Mouse (Mus musculus) layer of hippocampus, postnatal 10 days (tissue): ENCODE data around the gene Fa2h. TPM values are rescaled to one million over a fixed set of nuclear protein-coding genes. Genes with fewer than 3 reads are reported as not detected.

Experiments used
- DNase-seq, 2 experiments: peaks; one replicate each; pipeline ENCODE4 v3.0.0; 2021; ENCODE audit warnings: low spot score in 2 of 2
- long read RNA-seq: library from polyadenylated mRNA; stranded (forward); transcript quantifications from one replicate; pipeline ENCODE4 v2.0.0, GENCODE M21; 2023
- total RNA-seq, 2 experiments: library from RNA; stranded (reverse); gene quantifications; 2 replicates each; pipeline ENCODE4 v1.2.3; 2021

Fa2h gene
- 1 to 10 TPM; 5.3 to 5.8 TPM for total RNA-seq
- long read RNA-seq, partial matches to known transcripts: 0 of 4 reads
- long read RNA-seq, other reads (novel, unspliced or antisense): 0 of 4 reads

DNA sequence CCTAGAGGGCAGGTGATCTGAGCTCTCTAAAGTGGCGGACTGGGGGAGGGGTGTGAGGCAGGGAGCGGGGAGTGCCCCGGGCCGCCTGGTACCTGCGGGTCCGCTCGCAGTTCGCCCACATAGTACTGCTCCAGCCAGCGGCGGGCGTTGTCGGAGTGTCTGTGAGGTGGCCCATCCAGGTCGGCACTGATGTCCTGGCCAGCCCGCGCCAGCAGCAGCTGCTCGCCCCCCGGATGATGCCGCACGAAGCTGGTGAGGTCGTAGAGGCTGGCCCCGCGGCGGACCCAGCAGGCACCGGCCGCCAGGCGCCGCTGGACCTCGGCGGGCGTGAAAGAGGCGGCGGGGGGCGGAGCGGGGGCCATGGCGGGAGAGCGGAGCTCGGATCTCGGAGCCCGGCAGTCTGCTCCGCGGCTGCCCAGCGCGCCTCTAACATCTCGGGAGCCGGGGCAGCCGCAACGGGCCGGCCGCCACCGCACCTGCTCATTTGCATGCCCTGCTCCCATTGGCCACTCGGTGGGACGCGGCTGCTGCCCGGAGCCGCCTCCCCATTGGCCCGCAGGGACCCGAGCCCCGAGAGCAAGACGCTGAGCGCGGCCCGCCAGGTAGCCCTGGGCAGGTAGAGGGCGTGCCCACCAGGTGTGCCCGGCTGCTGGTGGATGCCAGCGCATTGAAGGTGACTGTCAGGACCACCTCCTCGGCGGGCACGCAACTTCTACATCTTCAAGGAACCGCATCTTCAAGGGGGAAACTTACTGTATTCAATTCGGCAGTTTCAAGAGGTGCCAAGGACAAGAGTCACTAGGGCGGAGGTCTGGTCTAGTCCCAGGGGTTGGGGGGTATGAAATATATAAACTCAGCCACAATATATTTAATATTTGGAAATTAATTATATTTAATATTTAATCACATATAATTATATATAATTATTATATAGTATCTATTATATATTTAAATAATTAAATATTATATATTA lies at the start of gene Fa2h:
Gene Fa2h, minus strand, starts transcription at position 434 of the 973 bp plus-strand sequence.
- DNase-seq: peak; percentile 47 to 65

DNA sequence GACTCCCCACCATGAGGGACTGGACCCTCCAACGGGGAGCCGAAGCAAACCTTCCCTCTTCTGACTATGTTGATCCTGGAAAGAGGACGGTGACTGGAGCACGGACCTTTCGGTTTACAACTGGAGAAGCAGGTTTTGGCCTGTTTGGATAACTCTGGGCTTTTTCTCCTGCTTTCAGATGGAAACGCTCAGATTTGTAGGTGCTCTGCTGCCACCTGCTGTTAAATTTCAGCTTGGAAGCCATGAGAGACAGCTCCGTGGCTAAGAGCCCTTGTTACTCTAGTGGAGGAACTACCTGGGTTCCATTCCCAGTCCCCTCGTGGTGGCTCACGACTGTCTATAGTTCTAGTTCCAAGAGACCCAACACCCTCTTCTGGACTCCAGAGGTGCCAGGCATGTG lies 45.6 kb upstream of the Fa2h start:
- peak; percentile 84 to 88 for DNase-seq

DNA sequence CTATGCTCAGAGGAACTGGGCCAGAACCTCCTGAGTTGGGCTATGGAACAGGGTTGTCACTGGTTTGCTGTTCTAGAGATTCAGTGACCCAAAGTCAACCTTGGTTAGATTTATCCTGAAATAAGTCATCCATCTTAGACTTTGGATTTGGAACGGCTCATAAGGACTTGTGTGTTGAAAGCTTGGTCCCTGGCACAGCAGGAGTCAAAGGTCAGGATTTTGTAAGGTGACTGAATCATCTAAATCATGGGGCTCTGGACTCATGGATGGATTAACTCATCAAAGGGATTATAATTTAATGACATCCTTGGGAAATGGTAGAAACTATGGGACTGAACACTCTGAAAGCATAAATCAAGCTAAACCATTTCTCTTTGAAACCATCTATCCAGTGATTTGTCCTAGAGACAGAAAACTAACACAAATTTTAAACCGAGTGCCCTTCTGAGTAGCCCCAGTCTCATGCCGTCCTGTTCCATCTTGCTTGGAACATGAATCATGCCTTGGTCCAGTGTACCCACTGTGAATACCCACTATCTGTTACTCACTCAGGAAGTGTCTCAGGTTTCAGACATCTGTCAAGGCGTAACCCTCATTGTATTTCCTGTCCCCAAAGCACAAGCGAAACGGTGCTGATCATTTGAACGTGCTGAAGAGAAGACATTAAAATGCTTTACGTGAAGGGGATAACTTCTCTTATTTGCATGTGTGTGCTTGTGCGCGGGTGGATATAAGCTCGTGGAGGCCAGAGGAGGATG lies 41.6 kb upstream of the Fa2h start:
- no peak for DNase-seq

GRCm38 (mm10) chr8:111424646-111425045 lies 31.0 kb upstream of the Fa2h start:
- peak; percentile 32 to 43 for DNase-seq

DNA sequence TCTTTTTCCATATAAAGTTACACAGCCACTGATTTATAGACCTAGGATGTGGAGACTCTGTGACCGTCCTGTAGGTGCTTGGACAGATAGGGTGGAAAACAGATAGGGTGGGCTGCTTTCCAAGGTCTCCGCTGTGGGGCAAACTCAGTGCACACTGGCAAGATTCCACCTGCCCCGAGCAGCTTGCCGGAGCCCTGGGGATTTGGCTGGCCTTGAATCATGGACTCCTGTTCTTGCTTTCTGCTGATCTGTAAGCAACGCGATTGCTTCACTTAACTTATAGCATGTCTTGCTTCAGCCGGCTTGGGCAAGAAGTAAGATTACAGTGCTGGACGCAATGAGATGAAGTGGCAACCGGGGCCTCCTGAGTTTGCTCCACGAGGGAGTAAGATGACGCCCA lies 30.6 kb upstream of the Fa2h start:
- DNase-seq: no peak

GRCm38 (mm10) chr8:111422614-111423013 lies 29.0 kb upstream of the Fa2h start:
- no peak for DNase-seq

GRCm38 (mm10) chr8:111419171-111419570 lies 25.5 kb upstream of the Fa2h start:
- DNase-seq: no peak

DNA sequence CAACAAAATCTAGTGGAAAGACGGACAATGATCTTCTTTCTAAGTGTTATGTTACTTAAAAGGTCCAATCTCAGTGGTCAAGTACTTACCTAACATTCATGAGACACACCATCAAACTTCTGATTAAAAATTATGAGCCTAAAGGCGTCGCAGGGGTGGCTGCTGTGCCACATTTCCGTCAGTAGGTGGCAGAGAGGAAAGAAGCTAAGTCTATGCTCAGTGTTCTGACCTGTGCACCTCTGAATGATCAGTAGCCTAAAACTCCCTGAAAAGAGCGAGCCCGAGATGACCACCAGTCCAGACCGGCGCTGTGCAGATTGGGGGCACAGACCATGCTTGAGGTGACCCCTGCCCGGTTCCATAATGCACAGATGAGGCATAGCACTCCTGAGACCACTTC lies 25.0 kb upstream of the Fa2h start:
- DNase-seq: peak in 1 of 2 experiments; percentile 19

GRCm38 (mm10) chr8:111417222-111417621 lies 23.6 kb upstream of the Fa2h start:
- DNase-seq: no peak

DNA sequence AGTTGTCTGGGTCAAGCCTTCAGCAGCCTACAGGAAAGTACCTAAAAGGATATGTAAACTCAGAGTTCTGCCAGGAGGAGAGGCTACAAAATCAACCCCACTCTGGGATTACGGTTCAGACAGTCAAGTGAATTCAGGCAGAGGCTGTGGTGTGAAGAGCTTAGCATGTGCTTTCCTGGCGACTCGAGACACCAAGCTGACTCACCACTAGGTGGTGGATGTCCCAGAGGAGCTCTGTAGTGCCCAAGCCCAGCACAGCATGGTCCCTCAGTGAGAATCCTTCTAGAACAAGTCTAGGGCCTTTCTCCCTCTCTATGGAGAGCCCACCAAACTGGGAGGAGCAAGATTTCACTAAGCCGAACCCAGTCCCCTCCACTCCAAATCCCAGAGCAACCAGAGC lies 9.8 kb upstream of the Fa2h start:
- no peak for DNase-seq

GRCm38 (mm10) chr8:111391268-111391667 lies 2.4 kb downstream of the Fa2h start:
- no peak for DNase-seq

- DNase-seq: no peak
Observed at GRCm38 (mm10) chr8:111390837-111391236, 2.8 kb downstream of the Fa2h start.

DNA sequence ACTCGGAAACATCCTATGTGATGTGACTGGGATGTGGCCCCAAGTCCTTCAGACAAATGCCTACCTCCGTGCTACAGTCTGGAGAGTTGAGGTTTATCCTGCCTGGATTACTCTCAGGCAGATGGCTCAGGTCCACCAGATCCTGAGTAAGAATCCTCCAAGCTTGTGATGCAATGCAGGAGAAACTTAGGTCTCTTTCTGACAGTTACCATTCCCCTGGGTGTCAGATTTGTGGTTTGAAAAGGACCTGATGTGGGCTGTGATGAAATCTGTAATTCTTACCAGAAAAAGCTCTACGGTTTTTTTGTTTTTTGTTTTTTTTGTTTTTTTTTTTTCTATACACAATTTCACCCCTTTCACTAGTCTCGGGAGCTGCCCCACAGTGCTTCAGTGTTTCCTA lies 4.0 kb downstream of the Fa2h start:
- no peak for DNase-seq

DNA sequence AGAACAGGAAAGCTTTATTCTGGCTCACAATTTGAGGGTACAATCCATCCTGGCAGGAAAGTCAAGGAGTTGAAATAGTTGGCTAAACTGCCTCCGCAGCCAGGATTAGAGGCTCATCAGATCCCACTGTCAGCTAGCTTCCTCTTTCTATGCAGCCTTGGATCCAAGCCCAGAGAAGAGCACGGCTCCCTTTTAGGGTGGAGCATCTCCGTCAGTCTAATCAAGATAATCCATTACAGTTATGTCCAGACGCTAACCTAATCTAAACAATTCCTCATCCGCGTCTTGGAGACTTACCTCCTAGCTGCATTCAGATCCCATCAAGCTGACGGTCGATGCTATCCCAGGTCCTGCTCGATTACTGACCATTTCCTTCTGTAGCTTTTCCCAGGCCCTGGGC lies 7.7 kb downstream of the Fa2h start:
- DNase-seq: no peak

- DNase-seq: no peak
Observed at GRCm38 (mm10) chr8:111384628-111385027, 9.0 kb downstream of the Fa2h start.

DNA sequence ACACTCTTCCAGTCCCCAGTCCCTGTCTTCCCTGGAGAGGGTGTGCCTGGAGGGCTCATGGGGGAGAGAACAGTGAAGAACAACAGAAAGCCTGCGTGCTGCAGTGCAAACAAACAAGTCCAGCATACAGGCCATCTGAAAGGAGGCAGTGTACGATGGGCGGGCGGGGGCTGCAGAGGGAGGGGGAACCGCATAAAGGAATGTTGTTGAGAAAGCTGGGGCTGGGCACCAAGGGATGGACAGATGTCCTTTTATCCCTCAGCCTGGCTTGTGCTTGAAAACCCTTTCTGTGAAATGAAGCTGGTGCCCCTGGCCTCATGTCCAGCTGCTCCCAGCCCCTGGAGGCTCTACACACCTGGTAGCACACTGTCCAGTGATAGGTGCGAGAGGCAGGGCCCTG lies 18.4 kb downstream of the Fa2h start:
- DNase-seq: peak in 1 of 2 experiments; percentile 17

DNA sequence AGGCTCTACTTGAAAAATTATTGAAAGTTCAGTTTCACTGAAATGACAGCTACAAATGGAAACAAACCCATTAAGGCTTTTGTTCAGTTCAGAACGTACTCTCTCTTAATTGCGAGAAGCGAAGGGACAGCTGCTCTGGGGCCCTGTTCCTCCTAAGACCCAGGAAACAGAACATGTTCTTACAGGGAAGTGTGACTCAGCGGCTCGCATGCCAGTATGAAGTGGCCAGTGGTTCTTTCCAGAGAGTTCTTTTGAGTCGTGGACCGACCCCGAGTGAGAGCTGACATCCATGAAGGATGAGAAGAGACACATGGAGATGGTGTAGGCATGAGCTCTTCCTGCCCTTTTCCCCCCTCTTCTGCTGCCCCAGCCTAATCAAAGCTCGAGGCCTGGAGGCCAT lies 23.9 kb downstream of the Fa2h start:
- no peak for DNase-seq

GRCm38 (mm10) chr8:111367350-111367749 lies 26.3 kb downstream of the Fa2h start:
- DNase-seq: no peak

- no peak for DNase-seq
Observed at GRCm38 (mm10) chr8:111366610-111367234, 26.9 kb downstream of the Fa2h start.

DNA sequence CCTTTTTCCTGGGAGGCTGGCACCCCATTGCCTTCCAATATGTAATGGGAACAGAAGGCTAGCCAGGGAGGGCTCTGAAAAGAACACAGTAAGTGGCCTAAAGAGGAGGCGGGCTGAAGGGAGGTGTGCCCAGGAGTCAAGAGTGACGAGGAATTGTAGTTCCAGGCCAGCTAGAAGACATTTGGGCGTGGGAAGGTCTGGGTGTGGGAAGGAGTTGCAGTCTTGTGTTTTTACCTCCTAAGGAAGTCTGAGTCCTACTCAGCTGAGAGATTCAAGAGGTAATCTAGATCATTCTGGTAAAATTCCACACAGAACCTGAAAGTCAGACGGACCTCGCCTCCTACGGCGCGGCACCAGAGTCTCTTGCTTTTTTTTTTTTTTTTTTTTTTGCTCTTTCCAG lies 30.1 kb downstream of the Fa2h start:
- DNase-seq: no peak

GRCm38 (mm10) chr8:111360579-111361209 lies 32.9 kb downstream of the Fa2h start:
- no peak for DNase-seq
